Mouse (Mus musculus) embryonic facial prominence, embryonic 10.5 days (tissue): ENCODE results near the gene Wdr89. TPM values are rescaled to one million over a fixed set of nuclear protein-coding genes. Genes with fewer than 3 reads are reported as not detected.
"Not testable (repeated sequence)": the region's sequence is repeated elsewhere in the genome, so short reads cannot be mapped to it uniquely, and the experiment has no call there.

Source experiments
- DNase-seq: peaks from one replicate; pipeline ENCODE4 v3.0.0-alpha.2; 2017; ENCODE audit warnings: low spot score
- H3K27ac ChIP-seq: fragments of 300-500 bp; sonication (generic); replicated peaks from 2 replicates; pipeline ENCODE4 v1.5.1; 2016; ENCODE audit warnings: mild to moderate bottlenecking
- H3K27me3 ChIP-seq: fragments of 300-500 bp; sonication (generic); replicated peaks from 2 replicates; pipeline ENCODE4 v1.6.1; 2016; ENCODE audit warnings: low read depth, mild to moderate bottlenecking; ENCODE audit not compliant: poor library complexity, severe bottlenecking
- H3K36me3 ChIP-seq: fragments of 300-500 bp; sonication (generic); replicated peaks from 2 replicates; pipeline ENCODE4 v1.6.1; 2016; ENCODE audit warnings: mild to moderate bottlenecking, moderate library complexity
- H3K4me1 ChIP-seq: fragments of 300-500 bp; sonication (generic); 2 replicates; pipeline ENCODE4 v1.6.1; 2016
- H3K4me3 ChIP-seq: fragments of 300-500 bp; sonication (generic); 2 replicates; pipeline ENCODE4 v1.5.1; 2016; ENCODE audit warnings: mild to moderate bottlenecking, moderate library complexity
- H3K9me3 ChIP-seq: fragments of 300-500 bp; sonication (generic); 2 replicates; pipeline ENCODE4 v1.6.1; 2016; ENCODE audit warnings: mild to moderate bottlenecking
- WGBS: fragments of 180-500 bp; shearing (Covaris S2); methylation state at CpG from one replicate; pipeline ENCODE4 v1.1.7; 2016; 5-methylcytosine and 5-hydroxymethylcytosine counted together
- polyA plus RNA-seq: library from polyadenylated mRNA; unstranded; fragments of >200 nt; fragmentation: Nextera tagmentation; extraction: Ambion mirVana; gene quantifications from 2 replicates; pipeline ENCODE4 v1.2.1, GENCODE M21; 2016

Gene Wdr89
- polyA plus RNA-seq, result 15.6 and 16.5 TPM in 2 replicates

- Histone ChIP-seq H3K27ac (peak within 1 kb of the TSS; percentile 92), H3K9me3 (no peaks in the 10 kb centered on the region)
- WGBS, result under 1% methylated on average over 55 of the region's 55 CpGs
Observed at GRCm38 (mm10) chr12:75669258-75670106, at the start of gene Wdr89. Gene Wdr89 (minus strand): TSS chr12:75669537.

GRCm38 (mm10) chr12:75713596-75713995 is 44.3 kb upstream of the Wdr89 start:
- DNase-seq, result no peak
- no peak overlapping the region for H3K4me3 ChIP-seq
- no peaks in the 10 kb centered on the region for H3K9me3 ChIP-seq
- no peaks in the 10 kb centered on the region for H3K4me1 ChIP-seq
- WGBS, result 83% methylated on average over 9 of the region's 9 CpGs
- no peaks in the 10 kb centered on the region for H3K27me3 ChIP-seq
- H3K36me3 ChIP-seq, result peaks cover 4% of the 10 kb centered on the region
- H3K27ac ChIP-seq, result no peak overlapping the region

More at GRCm38 (mm10) chr12:75669258-75670106, at the start of gene Wdr89:
- DNase-seq, result peak; percentile 99
- Histone ChIP-seq H3K4me3 (peak within 1 kb of the TSS; percentile 85), H3K36me3 (no peaks in the 10 kb centered on the region), H3K4me1 (peaks cover 15% of the 10 kb centered on the region), H3K27me3 (no peaks in the 10 kb centered on the region)

GRCm38 (mm10) chr12:75712905-75713304 is 43.6 kb upstream of the Wdr89 start:
- 88% methylated on average over 7 of the region's 7 CpGs for WGBS
- H3K27ac ChIP-seq, result not testable (repeated sequence)

GRCm38 (mm10) chr12:75710596-75711376 is 41.4 kb upstream of the Wdr89 start:
- WGBS, result 89% methylated on average over 9 of the region's 9 CpGs
- Histone ChIP-seq H3K27ac (no peak overlapping the region), H3K4me3 (no peak overlapping the region), H3K4me1 (no peaks in the 10 kb centered on the region), H3K27me3 (no peaks in the 10 kb centered on the region), H3K36me3 (no peaks in the 10 kb centered on the region), H3K9me3 (no peaks in the 10 kb centered on the region)
- no peak for DNase-seq

More at GRCm38 (mm10) chr12:75712905-75713304, 43.6 kb upstream of the Wdr89 start:
- not testable (repeated sequence) for H3K4me1 ChIP-seq, H3K4me3 ChIP-seq, H3K9me3 ChIP-seq, H3K36me3 ChIP-seq, DNase-seq, H3K27me3 ChIP-seq

GRCm38 (mm10) chr12:75709506-75709905 is 40.2 kb upstream of the Wdr89 start:
- WGBS, result 89% methylated on average over 2 of the region's 2 CpGs
- H3K4me3 ChIP-seq, result no peak overlapping the region
- DNase-seq, result no peak
- H3K36me3 ChIP-seq, result no peaks in the 10 kb centered on the region
- no peak overlapping the region for H3K27ac ChIP-seq
- H3K4me1 ChIP-seq, result no peaks in the 10 kb centered on the region
- H3K27me3 ChIP-seq, result no peaks in the 10 kb centered on the region
- no peaks in the 10 kb centered on the region for H3K9me3 ChIP-seq

GRCm38 (mm10) chr12:75706670-75707069 is 37.3 kb upstream of the Wdr89 start:
- Histone ChIP-seq H3K9me3 (no peaks in the 10 kb centered on the region), H3K36me3 (no peaks in the 10 kb centered on the region), H3K4me3 (no peak overlapping the region), H3K4me1 (peaks cover 6% of the 10 kb centered on the region), H3K27me3 (no peaks in the 10 kb centered on the region), H3K27ac (no peak overlapping the region)
- no peak for DNase-seq
- 88% methylated on average over 7 of the region's 7 CpGs for WGBS

- no peaks in the 10 kb centered on the region for H3K36me3 ChIP-seq
- no peak for DNase-seq
- H3K9me3 ChIP-seq, result peaks cover 3% of the 10 kb centered on the region; the same call in 1 of the 2 replicates
- H3K4me1 ChIP-seq, result peaks cover 14% of the 10 kb centered on the region
- H3K4me3 ChIP-seq, result no peak overlapping the region
- 83% methylated on average over 3 of the region's 3 CpGs for WGBS
- H3K27me3 ChIP-seq, result no peaks in the 10 kb centered on the region
- no peak overlapping the region for H3K27ac ChIP-seq
Observed at GRCm38 (mm10) chr12:75702739-75703122, 33.4 kb upstream of the Wdr89 start.

GRCm38 (mm10) chr12:75702084-75702738 is 32.9 kb upstream of the Wdr89 start:
- Histone ChIP-seq H3K4me1 (peaks cover 14% of the 10 kb centered on the region), H3K27ac (peak overlapping the region; percentile 74), H3K27me3 (no peaks in the 10 kb centered on the region), H3K36me3 (no peaks in the 10 kb centered on the region), H3K9me3 (peaks cover 3% of the 10 kb centered on the region; the same call in 1 of the 2 replicates), H3K4me3 (peak overlapping the region; percentile 43; the same call in 1 of the 2 replicates)
- 69% methylated on average over 14 of the region's 14 CpGs for WGBS
- peak; percentile 10 for DNase-seq

GRCm38 (mm10) chr12:75701173-75702083 is 32.1 kb upstream of the Wdr89 start:
- Histone ChIP-seq H3K4me3 (peak overlapping the region; percentile 43; the same call in 1 of the 2 replicates), H3K9me3 (peaks cover 3% of the 10 kb centered on the region; the same call in 1 of the 2 replicates), H3K36me3 (no peaks in the 10 kb centered on the region), H3K27ac (peak overlapping the region; percentile 74), H3K27me3 (no peaks in the 10 kb centered on the region), H3K4me1 (peaks cover 14% of the 10 kb centered on the region)
- WGBS, result 40% methylated on average over 21 of the region's 21 CpGs
- DNase-seq, result peak; percentile 54

- H3K27me3 ChIP-seq, result no peaks in the 10 kb centered on the region
- H3K4me1 ChIP-seq, result peaks cover 14% of the 10 kb centered on the region
- H3K36me3 ChIP-seq, result no peaks in the 10 kb centered on the region
- WGBS, result 91% methylated on average over 3 of the region's 3 CpGs
- H3K4me3 ChIP-seq, result no peak overlapping the region
- H3K27ac ChIP-seq, result no peak overlapping the region
- no peak for DNase-seq
- H3K9me3 ChIP-seq, result peaks cover 3% of the 10 kb centered on the region; the same call in 1 of the 2 replicates
Observed at GRCm38 (mm10) chr12:75698692-75699091, 29.4 kb upstream of the Wdr89 start.

- H3K4me3 ChIP-seq, H3K9me3 ChIP-seq, H3K36me3 ChIP-seq, H3K27me3 ChIP-seq, H3K27ac ChIP-seq, H3K4me1 ChIP-seq, DNase-seq: not testable (repeated sequence)
- WGBS, result 77% methylated on average over 1 of the region's 1 CpGs
Observed at GRCm38 (mm10) chr12:75695845-75696244, 26.5 kb upstream of the Wdr89 start.
